Mouse (Mus musculus) adrenal gland, adult 2 months (tissue): ENCODE data around the gene Prickle1. TPM values are rescaled to one million over a fixed set of nuclear protein-coding genes. Genes with fewer than 3 reads are reported as not detected.

Source experiments
- polyA plus RNA-seq: library from polyadenylated mRNA; depleted of rRNA; stranded (reverse); fragments of >200 nt; gene quantifications from 2 replicates; pipeline ENCODE4 v1.2.3, GENCODE M21; 2012; rRNA removed
- total RNA-seq, 2 experiments: library from RNA; stranded (reverse); gene quantifications; 2 replicates each; pipeline ENCODE4 v1.2.3; 2021

Prickle1 gene
- total and polyA plus RNA-seq, 3 experiments = 8.6 to 19.4 (median 15.7) TPM

Other genes with a start within 250 kb of the Prickle1 start
- 10 to 100 TPM; 77.3 to 88.3 TPM for gene Zcrb1, start 197.6 kb downstream of the Prickle1 start, total RNA-seq
- 30.0 and 32.9 TPM in 2 replicates for gene Zcrb1, start 197.6 kb downstream of the Prickle1 start, polyA plus RNA-seq
- gene Pphln1, start 197.5 kb downstream of the Prickle1 start, total RNA-seq = 10 to 100 TPM; 34.4 to 43.3 TPM
- gene Pphln1, start 197.5 kb downstream of the Prickle1 start, polyA plus RNA-seq = 3.3 and 5.2 TPM in 2 replicates